In genomic region chr14:121259789-121260188, GRCm38 (mm10) we compare ENCODE assay signal across 8 mouse cellular contexts.
DNase-seq lines count a peak whose midpoint lies in the region; ATAC-seq and TF ChIP-seq lines count a peak whose summit lies in the region.

No protein-coding gene starts in this region.

- peaks cover 2% of the 10 kb centered on the region; the same call in 1 of the 2 replicates for H3K4me1 ChIP-seq in intestine, embryonic 14.5 days (replicated peaks; ENCODE audit: control insufficient read depth, insufficient read depth, low read length)
- peaks cover 1% of the 10 kb centered on the region; the same call in 1 of the 2 replicates for H3K4me1 ChIP-seq in intestine, embryonic 15.5 days (replicated peaks)
- H3K4me1 ChIP-seq in heart, postnatal 0 days (ENCODE audit: control insufficient read depth, insufficient read depth) = peaks cover 8% of the 10 kb centered on the region; the same call in 1 of the 2 replicates
- H3K4me1 ChIP-seq in midbrain, embryonic 11.5 days (ENCODE audit: control insufficient read depth, insufficient read depth, low read length) = peaks cover 2% of the 10 kb centered on the region; the same call in 1 of the 2 replicates

- TF ChIP-seq CTCF in heart, postnatal 0 days (IDR thresholded peaks at IDR 0.05; ENCODE audit: low read depth) = peak; percentile 74

- no peaks in the 10 kb centered on the region for H3K9me3 ChIP-seq in intestine, embryonic 14.5 days (ENCODE audit: control insufficient read depth, low read length)
- H3K9me3 ChIP-seq in intestine, embryonic 15.5 days = no peaks in the 10 kb centered on the region
- no peaks in the 10 kb centered on the region for H3K9me3 ChIP-seq in heart, postnatal 0 days (replicated peaks; ENCODE audit: control insufficient read depth, low read length)
- H3K9me3 ChIP-seq in midbrain, embryonic 11.5 days (ENCODE audit: control insufficient read depth, low read length) = no peaks in the 10 kb centered on the region

- no peak overlapping the region for H3K9ac ChIP-seq in intestine, embryonic 14.5 days (ENCODE audit: low read length)
- H3K9ac ChIP-seq in intestine, embryonic 15.5 days = no peak overlapping the region
- H3K9ac ChIP-seq in heart, postnatal 0 days (replicated peaks; ENCODE audit: low read depth, low read length) = no peak overlapping the region
- H3K9ac ChIP-seq in midbrain, embryonic 11.5 days (ENCODE audit: low read length) = no peak overlapping the region

- no peak overlapping the region for H3K4me2 ChIP-seq in intestine, embryonic 14.5 days (ENCODE audit: low read length)
- no peak overlapping the region for H3K4me2 ChIP-seq in intestine, embryonic 15.5 days (replicated peaks)
- no peak overlapping the region for H3K4me2 ChIP-seq in heart, postnatal 0 days (ENCODE audit: low read depth, low read length)
- no peak overlapping the region for H3K4me2 ChIP-seq in midbrain, embryonic 11.5 days

- no peak overlapping the region for H3K4me3 ChIP-seq in intestine, embryonic 14.5 days (ENCODE audit: low read depth, low read length)
- no peak overlapping the region for H3K4me3 ChIP-seq in intestine, embryonic 15.5 days (replicated peaks)
- H3K4me3 ChIP-seq in heart, postnatal 0 days (ENCODE audit: low read depth, low read length) = no peak overlapping the region
- no peak overlapping the region for H3K4me3 ChIP-seq in midbrain, embryonic 11.5 days (ENCODE audit: low read depth, low read length)

- 66% methylated on average over 7 of the region's 7 CpGs for WGBS in intestine, embryonic 14.5 days
- 48% methylated on average over 7 of the region's 7 CpGs for WGBS in intestine, embryonic 15.5 days
- 48% methylated on average over 7 of the region's 7 CpGs for WGBS in heart, postnatal 0 days
- WGBS in midbrain, embryonic 11.5 days = 50% methylated on average over 7 of the region's 7 CpGs

- H3K36me3 ChIP-seq in intestine, embryonic 14.5 days (ENCODE audit: control insufficient read depth, insufficient read depth, low read length) = peaks cover 43% of the 10 kb centered on the region
- H3K36me3 ChIP-seq in intestine, embryonic 15.5 days = no peaks in the 10 kb centered on the region; the same call in 1 of the 2 replicates
- peaks cover 24% of the 10 kb centered on the region for H3K36me3 ChIP-seq in heart, postnatal 0 days (replicated peaks; ENCODE audit: control insufficient read depth, insufficient read depth, low read length)
- no peaks in the 10 kb centered on the region for H3K36me3 ChIP-seq in midbrain, embryonic 11.5 days (ENCODE audit: control insufficient read depth, insufficient read depth, low read length)

- H3K27me3 ChIP-seq in intestine, embryonic 14.5 days (replicated peaks; ENCODE audit: control insufficient read depth, insufficient read depth, low read length) = no peaks in the 10 kb centered on the region
- H3K27me3 ChIP-seq in intestine, embryonic 15.5 days (replicated peaks) = no peaks in the 10 kb centered on the region
- no peaks in the 10 kb centered on the region for H3K27me3 ChIP-seq in heart, postnatal 0 days (ENCODE audit: control insufficient read depth, insufficient read depth, low read length)
- no peaks in the 10 kb centered on the region for H3K27me3 ChIP-seq in midbrain, embryonic 11.5 days (ENCODE audit: control insufficient read depth, insufficient read depth, low read length)

- ATAC-seq in intestine, embryonic 14.5 days (replicated peaks; ENCODE audit: low FRiP score, low TSS enrichment, low read depth) = no peak
- no peak for ATAC-seq in intestine, embryonic 15.5 days
- 0 out of 2 replicates have a peak, but pooled peaks have one; percentile 33 for ATAC-seq in heart, postnatal 0 days (ENCODE audit: insufficient read depth, low read depth)
- ATAC-seq in midbrain, embryonic 11.5 days (ENCODE audit: low FRiP score) = 0 out of 2 replicates have a peak, but pooled peaks have one; percentile 56

- no peak for TF ChIP-seq EP300 in heart, postnatal 0 days (IDR thresholded peaks at IDR 0.05; ENCODE audit: low read depth)

- no peak overlapping the region for H3K27ac ChIP-seq in intestine, embryonic 14.5 days (ENCODE audit: low read depth)
- H3K27ac ChIP-seq in intestine, embryonic 15.5 days = no peak overlapping the region
- H3K27ac ChIP-seq in heart, postnatal 0 days (ENCODE audit: low read depth) = no peak overlapping the region
- H3K27ac ChIP-seq in midbrain, embryonic 11.5 days (ENCODE audit: low read depth, low read length) = no peak overlapping the region

- peak; percentile 73 for DNase-seq in intestine, embryonic 14.5 days (ENCODE audit: low spot score)
- DNase-seq in MEL-GATA-1-ER (ENCODE audit: extremely low read depth, low read depth) = peak; percentile 13
- peak; percentile 75 for DNase-seq in embryo, embryonic 10 days (ENCODE audit: low spot score)
- peak; percentile 61 for DNase-seq in heart, postnatal 0 days (ENCODE audit: low spot score)
- DNase-seq in layer of hippocampus, postnatal 10 days (ENCODE audit: low spot score in 2 of 2) = peak; percentile 72 to 73
- peak; percentile 96 for DNase-seq in midbrain, embryonic 11.5 days (ENCODE audit: low spot score, missing footprints)
- peak; percentile 54 for DNase-seq in thymus, postnatal 14 days

Comparison
In these comparisons a context has a peak if more than half of its experiments do, and no peak if none do; other contexts are left out.
1. ATAC-seq: peak in heart, postnatal 0 days (single experiment) and midbrain, embryonic 11.5 days (single experiment); none in intestine, embryonic 14.5 days (single experiment) and intestine, embryonic 15.5 days (single experiment).
2. DNase-seq: peak in every context shown above with its lines; median percentile 96 in midbrain, embryonic 11.5 days; 75 in embryo, embryonic 10 days; 73 in intestine, embryonic 14.5 days; 72 in layer of hippocampus, postnatal 10 days; 61 in heart, postnatal 0 days; 54 in thymus, postnatal 14 days; 13 in MEL-GATA-1-ER.